Mouse (Mus musculus) hindbrain, embryonic 16.5 days (tissue): ENCODE data around the gene Morn3. TPM values are rescaled to one million over a fixed set of nuclear protein-coding genes. Genes with fewer than 3 reads are reported as not detected.

ENCODE experiments used
- ATAC-seq: fragments of 200-750 bp; cut with Nextera tagmentation; 2 replicates; pipeline ENCODE4 v1.8.0; 2017; ENCODE audit warnings: moderate TSS enrichment, moderate library complexity
- H3K27ac ChIP-seq: fragments of 300-500 bp; sonication (generic); 2 replicates; pipeline ENCODE4 v1.5.1; 2014; ENCODE audit warnings: low read depth, mild to moderate bottlenecking, control low read depth, low read length, moderate library complexity
- H3K27me3 ChIP-seq: fragments of 300-500 bp; sonication (generic); replicated peaks from 2 replicates; pipeline ENCODE4 v1.6.1; 2014; ENCODE audit warnings: low read length; ENCODE audit not compliant: control insufficient read depth, insufficient read depth
- H3K36me3 ChIP-seq: fragments of 300-500 bp; sonication (generic); 2 replicates; pipeline ENCODE4 v1.6.1; 2014; ENCODE audit warnings: mild to moderate bottlenecking, low read length, moderate library complexity, mixed read lengths; ENCODE audit not compliant: control insufficient read depth, insufficient read depth
- H3K4me1 ChIP-seq: fragments of 300-500 bp; sonication (generic); 2 replicates; pipeline ENCODE4 v1.6.1; 2014; ENCODE audit warnings: low read depth, low read length; ENCODE audit not compliant: control insufficient read depth, insufficient read depth
- H3K4me2 ChIP-seq: fragments of 300-500 bp; sonication (generic); 2 replicates; pipeline ENCODE4 v1.6.1; 2014; ENCODE audit warnings: mild to moderate bottlenecking, low read length, control low read depth, moderate library complexity
- H3K4me3 ChIP-seq: fragments of 300-500 bp; sonication (generic); 2 replicates; pipeline ENCODE4 v1.5.1; 2014; ENCODE audit warnings: mild to moderate bottlenecking, low read length, control low read depth, moderate library complexity
- H3K9ac ChIP-seq: fragments of 300-500 bp; sonication (generic); 2 replicates; pipeline ENCODE4 v1.6.1; 2014; ENCODE audit warnings: low read depth, mild to moderate bottlenecking, control low read depth, low read length, moderate library complexity
- H3K9me3 ChIP-seq: fragments of 300-500 bp; sonication (generic); 2 replicates; pipeline ENCODE4 v1.6.1; 2014; ENCODE audit warnings: mild to moderate bottlenecking, low read length, moderate library complexity; ENCODE audit not compliant: control insufficient read depth
- WGBS: fragments of 180-500 bp; shearing (Covaris S2); extraction: QIAGEN DNeasy Blood & Tissue Kit; methylation state at CpG from one replicate; pipeline ENCODE4 v1.1.7; 2014; 5-methylcytosine and 5-hydroxymethylcytosine counted together
- polyA plus RNA-seq: library from polyadenylated mRNA; unstranded; fragments of >200 nt; fragmentation: Nextera tagmentation; extraction: Ambion mirVana; gene quantifications from 2 replicates; pipeline ENCODE4 v1.2.1, GENCODE M21; 2015

Gene Morn3
- polyA plus RNA-seq = 0.47 and 0.81 TPM in 2 replicates

GRCm38 (mm10) chr5:123046916-123047315 lies at the start of gene Morn3:
TSS of gene Morn3 (minus strand) at chr5:123047016.
- Histone ChIP-seq H3K27me3 (no peaks in the 10 kb centered on the region), H3K4me1 (no peaks in the 10 kb centered on the region; the same call in 1 of the 2 replicates), H3K4me2 (no peak within 1 kb of the TSS), H3K36me3 (no peaks in the 10 kb centered on the region), H3K4me3 (no peak within 1 kb of the TSS), H3K9me3 (no peaks in the 10 kb centered on the region), H3K27ac (no peak within 1 kb of the TSS), H3K9ac (no peak within 1 kb of the TSS)
- WGBS = 90% methylated on average over 3 of the region's 3 CpGs
- no peak for ATAC-seq

GRCm38 (mm10) chr5:123096299-123096698 lies 49.5 kb upstream of the Morn3 start:
- ATAC-seq = no peak
- Histone ChIP-seq H3K4me2 (no peak overlapping the region), H3K27ac (no peak overlapping the region), H3K9ac (no peak overlapping the region), H3K9me3 (no peaks in the 10 kb centered on the region), H3K27me3 (no peaks in the 10 kb centered on the region), H3K36me3 (no peaks in the 10 kb centered on the region), H3K4me1 (no peaks in the 10 kb centered on the region), H3K4me3 (no peak overlapping the region)
- WGBS = 93% methylated on average over 8 of the region's 8 CpGs

- Histone ChIP-seq H3K4me3 (no peak overlapping the region), H3K27me3 (no peaks in the 10 kb centered on the region), H3K27ac (no peak overlapping the region), H3K9me3 (no peaks in the 10 kb centered on the region), H3K4me1 (no peaks in the 10 kb centered on the region), H3K9ac (no peak overlapping the region), H3K36me3 (peaks cover 3% of the 10 kb centered on the region; the same call in 1 of the 2 replicates), H3K4me2 (peak overlapping the region; percentile 2; the same call in 1 of the 2 replicates)
- WGBS = 69% methylated on average over 25 of the region's 25 CpGs
- ATAC-seq = no peak
Measured at GRCm38 (mm10) chr5:123094238-123094991, 47.6 kb upstream of the Morn3 start.

DNA sequence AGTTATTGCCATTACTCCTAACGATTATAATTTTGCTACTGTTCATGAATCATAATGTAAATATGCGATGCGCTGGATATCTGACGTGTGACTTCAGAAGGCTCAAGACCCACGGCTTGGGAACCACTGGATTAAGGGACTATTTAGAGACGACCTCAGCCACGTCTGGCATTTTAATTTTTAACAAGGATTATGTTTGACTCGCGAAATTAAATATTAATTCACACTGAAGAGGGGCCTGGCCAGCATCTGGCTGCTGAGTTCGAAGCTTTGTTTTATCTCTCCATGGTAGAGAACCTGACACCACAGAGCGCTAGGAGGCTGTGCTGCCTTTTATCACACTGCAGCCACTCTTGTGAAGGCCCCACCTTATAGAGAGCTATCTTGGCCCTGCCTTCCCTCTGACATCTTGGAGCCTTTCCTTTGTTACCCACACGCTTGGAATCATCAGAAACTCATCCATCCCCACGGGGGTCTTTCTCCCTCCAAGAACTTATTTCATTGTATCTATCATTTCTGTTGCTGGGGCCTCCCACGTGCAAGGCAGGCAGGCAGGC lies 46.3 kb upstream of the Morn3 start:
- Histone ChIP-seq H3K27me3 (no peaks in the 10 kb centered on the region), H3K4me2 (no peak overlapping the region), H3K9ac (no peak overlapping the region), H3K36me3 (peaks cover 3% of the 10 kb centered on the region; the same call in 1 of the 2 replicates), H3K4me3 (no peak overlapping the region), H3K4me1 (no peaks in the 10 kb centered on the region), H3K9me3 (no peaks in the 10 kb centered on the region), H3K27ac (no peak overlapping the region)
- WGBS = 80% methylated on average over 14 of the region's 14 CpGs
- no peak for ATAC-seq

GRCm38 (mm10) chr5:123090560-123091306 lies 43.9 kb upstream of the Morn3 start:
- H3K27me3 ChIP-seq = no peaks in the 10 kb centered on the region
- no peaks in the 10 kb centered on the region for H3K4me1 ChIP-seq
- no peak for ATAC-seq
- peaks cover 3% of the 10 kb centered on the region; the same call in 1 of the 2 replicates for H3K36me3 ChIP-seq
- H3K9ac ChIP-seq = no peak overlapping the region
- 83% methylated on average over 10 of the region's 10 CpGs for WGBS
- H3K4me2 ChIP-seq = no peak overlapping the region
- no peak overlapping the region for H3K27ac ChIP-seq
- no peak overlapping the region for H3K4me3 ChIP-seq
- no peaks in the 10 kb centered on the region for H3K9me3 ChIP-seq

DNA sequence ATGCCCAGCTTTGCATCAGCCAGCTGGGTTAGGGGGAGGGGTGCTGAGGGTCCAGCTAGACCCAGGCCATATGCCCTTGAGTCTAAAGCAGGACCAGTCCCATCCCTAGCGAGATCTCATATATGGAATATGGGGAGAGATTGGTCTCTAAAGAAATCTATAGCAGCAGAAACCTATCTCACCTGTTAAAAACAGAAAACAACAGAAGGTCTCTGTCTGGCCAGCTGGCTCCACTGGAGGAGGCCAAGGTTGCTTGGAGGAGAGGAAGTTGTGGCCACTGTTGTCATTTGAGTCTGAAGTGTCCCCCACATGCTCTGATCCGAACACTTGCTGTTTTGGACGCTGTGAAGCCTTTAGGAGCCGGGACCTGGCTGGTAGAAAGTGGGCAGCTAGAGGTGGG lies 42.0 kb upstream of the Morn3 start:
- H3K4me1 ChIP-seq = no peaks in the 10 kb centered on the region
- ATAC-seq = no peak
- no peaks in the 10 kb centered on the region for H3K27me3 ChIP-seq
- 93% methylated on average over 4 of the region's 4 CpGs for WGBS
- H3K27ac ChIP-seq = no peak overlapping the region
- H3K4me2 ChIP-seq = no peak overlapping the region
- no peaks in the 10 kb centered on the region for H3K9me3 ChIP-seq
- peaks cover 3% of the 10 kb centered on the region; the same call in 1 of the 2 replicates for H3K36me3 ChIP-seq
- no peak overlapping the region for H3K9ac ChIP-seq
- no peak overlapping the region for H3K4me3 ChIP-seq

DNA sequence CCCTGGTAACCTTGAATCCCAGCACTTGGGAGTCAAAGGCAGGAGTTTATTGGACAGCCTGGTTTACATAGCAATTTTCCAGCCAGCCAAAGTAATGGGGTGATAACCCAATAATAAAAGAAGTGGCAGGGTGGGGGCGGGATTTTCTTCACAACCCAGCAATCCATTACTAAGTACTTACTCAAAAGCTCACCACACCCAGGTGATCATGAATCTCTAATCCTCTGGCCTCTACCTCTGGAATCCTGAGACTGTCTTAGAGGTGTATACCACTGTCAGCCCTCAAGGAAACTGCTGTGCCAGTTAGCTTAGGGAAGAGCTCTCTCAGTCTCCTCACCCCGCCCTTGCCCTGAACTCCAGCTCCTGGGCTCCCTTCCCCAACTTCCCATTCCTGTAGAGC lies 39.7 kb upstream of the Morn3 start:
- no peak for ATAC-seq
- H3K4me1 ChIP-seq = no peaks in the 10 kb centered on the region
- peaks cover 3% of the 10 kb centered on the region; the same call in 1 of the 2 replicates for H3K36me3 ChIP-seq
- no peaks in the 10 kb centered on the region for H3K9me3 ChIP-seq
- H3K9ac ChIP-seq = no peak overlapping the region
- no peak overlapping the region for H3K27ac ChIP-seq
- WGBS = 87% methylated on average over 2 of the region's 2 CpGs
- H3K27me3 ChIP-seq = no peaks in the 10 kb centered on the region
- H3K4me3 ChIP-seq = no peak overlapping the region
- H3K4me2 ChIP-seq = no peak overlapping the region

DNA sequence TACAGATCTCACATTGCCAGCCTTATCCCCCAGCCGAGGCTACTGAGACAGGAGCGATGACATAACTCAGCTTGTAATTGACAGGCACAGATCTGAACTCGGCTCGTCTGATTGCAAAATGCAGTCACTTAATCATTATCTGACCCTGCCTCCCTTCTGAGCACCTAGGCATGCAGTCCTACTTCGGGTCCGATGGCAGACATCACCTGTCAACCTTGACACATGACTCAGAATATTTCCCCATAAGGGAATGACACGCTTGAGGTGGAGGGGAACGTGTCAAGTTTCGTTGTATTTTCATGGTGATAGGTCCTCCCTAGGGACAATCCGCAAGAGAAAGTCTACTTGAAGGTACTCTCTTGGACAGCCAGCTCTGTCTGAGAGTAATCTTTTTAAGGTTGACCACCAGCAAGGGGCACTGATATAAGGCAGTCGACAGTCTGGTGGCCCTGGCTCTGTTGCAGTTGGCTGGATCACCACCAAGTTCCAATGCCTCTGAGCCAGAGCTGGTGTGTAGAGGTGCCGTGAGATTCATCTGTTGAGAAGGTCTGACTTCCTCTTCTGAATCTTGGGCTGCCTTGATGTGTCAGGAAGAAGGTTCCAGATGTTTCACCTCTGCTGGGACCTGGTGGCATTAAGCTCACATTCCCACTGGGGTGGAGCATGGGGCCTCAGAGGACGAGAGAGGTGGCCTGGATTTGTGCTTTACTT lies 36.7 kb upstream of the Morn3 start:
- no peak overlapping the region for H3K27ac ChIP-seq
- H3K9ac ChIP-seq = no peak overlapping the region
- 71% methylated on average over 13 of the region's 13 CpGs for WGBS
- H3K36me3 ChIP-seq = no peaks in the 10 kb centered on the region
- no peak overlapping the region for H3K4me2 ChIP-seq
- peaks cover 2% of the 10 kb centered on the region; the same call in 1 of the 2 replicates for H3K9me3 ChIP-seq
- ATAC-seq = no peak
- no peaks in the 10 kb centered on the region for H3K4me1 ChIP-seq
- no peak overlapping the region for H3K4me3 ChIP-seq
- H3K27me3 ChIP-seq = no peaks in the 10 kb centered on the region
